ENCODE assay signal across 8 mouse cellular contexts in genomic region chr3:122198966-122199381, GRCm38 (mm10). TPM values are rescaled to one million over a fixed set of nuclear protein-coding genes. Genes with fewer than 3 reads are reported as not detected.
DNase-seq lines count a peak whose midpoint lies in the region; ATAC-seq and TF ChIP-seq lines count a peak whose summit lies in the region.

No protein-coding gene starts in this region.

- no peaks in the 10 kb centered on the region for H3K27me3 ChIP-seq in forebrain, embryonic 13.5 days
- no peaks in the 10 kb centered on the region for H3K27me3 ChIP-seq in forebrain, embryonic 11.5 days (ENCODE audit: control insufficient read depth, insufficient read depth, low read length)
- H3K27me3 ChIP-seq in intestine, postnatal 0 days (replicated peaks; ENCODE audit: control insufficient read depth, insufficient read depth, low read length): no peaks in the 10 kb centered on the region

- 73% methylated on average over 8 of the region's 8 CpGs for WGBS in forebrain, embryonic 13.5 days
- WGBS in forebrain, embryonic 11.5 days: 88% methylated on average over 8 of the region's 8 CpGs
- WGBS in intestine, postnatal 0 days: 13% methylated on average over 8 of the region's 8 CpGs
- WGBS in lung, adult 2 months: 10% methylated on average over 8 of the region's 8 CpGs

- H3K9me3 ChIP-seq in forebrain, embryonic 13.5 days (replicated peaks): no peaks in the 10 kb centered on the region
- H3K9me3 ChIP-seq in forebrain, embryonic 11.5 days (ENCODE audit: control insufficient read depth, low read length): no peaks in the 10 kb centered on the region
- no peaks in the 10 kb centered on the region for H3K9me3 ChIP-seq in intestine, postnatal 0 days (ENCODE audit: control insufficient read depth)

- no peaks in the 10 kb centered on the region for H3K36me3 ChIP-seq in forebrain, embryonic 13.5 days (ENCODE audit: poor library complexity, severe bottlenecking)
- no peaks in the 10 kb centered on the region for H3K36me3 ChIP-seq in forebrain, embryonic 11.5 days (ENCODE audit: control insufficient read depth, insufficient read depth, low read length)
- no peaks in the 10 kb centered on the region for H3K36me3 ChIP-seq in intestine, postnatal 0 days (ENCODE audit: control insufficient read depth, insufficient read depth)

- no peak overlapping the region for H3K27ac ChIP-seq in forebrain, embryonic 13.5 days
- no peak overlapping the region for H3K27ac ChIP-seq in forebrain, embryonic 11.5 days (ENCODE audit: low read depth, low read length)
- H3K27ac ChIP-seq in intestine, postnatal 0 days (ENCODE audit: low read depth, low read length): peak overlapping the region; percentile 68

- no peak for DNase-seq in forebrain, embryonic 11.5 days (ENCODE audit: low spot score)
- DNase-seq in MN1 (ENCODE audit: low spot score): peak; percentile 32
- peak; percentile 55 for DNase-seq in lung, adult 2 months
- no peak for DNase-seq in thymus, postnatal 0 days (ENCODE audit: low spot score)
- DNase-seq in spleen, adult 12 weeks (ENCODE audit: low spot score): no peak
- DNase-seq in gastrocnemius, postnatal 25 days: no peak

- H3K9ac ChIP-seq in forebrain, embryonic 13.5 days: no peak overlapping the region
- H3K9ac ChIP-seq in forebrain, embryonic 11.5 days (ENCODE audit: low read length): no peak overlapping the region
- H3K9ac ChIP-seq in intestine, postnatal 0 days (ENCODE audit: low read depth, low read length): no peak overlapping the region

- H3K4me3 ChIP-seq in forebrain, embryonic 13.5 days: no peak overlapping the region
- H3K4me3 ChIP-seq in forebrain, embryonic 11.5 days (ENCODE audit: low read depth, low read length): no peak overlapping the region
- no peak overlapping the region for H3K4me3 ChIP-seq in intestine, postnatal 0 days (ENCODE audit: low read depth, low read length)
- H3K4me3 ChIP-seq in lung, adult 2 months (replicated peaks; ENCODE audit: extremely low read depth, low read depth, low read length): no peak overlapping the region

- H3K4me2 ChIP-seq in forebrain, embryonic 13.5 days: no peak overlapping the region
- no peak overlapping the region for H3K4me2 ChIP-seq in forebrain, embryonic 11.5 days (ENCODE audit: low read depth, low read length, severe bottlenecking)
- H3K4me2 ChIP-seq in intestine, postnatal 0 days (replicated peaks; ENCODE audit: low read depth): peak overlapping the region; percentile 30; the same call in 1 of the 2 replicates

- no peak for TF ChIP-seq CTCF in intestine, postnatal 0 days (IDR thresholded peaks at IDR 0.05; ENCODE audit: low read depth)
- no peak for TF ChIP-seq CTCF in lung, adult 2 months (IDR thresholded peaks at IDR 0.05; ENCODE audit: insufficient read depth, low read length)

- H3K4me1 ChIP-seq in forebrain, embryonic 13.5 days: peaks cover 11% of the 10 kb centered on the region
- H3K4me1 ChIP-seq in forebrain, embryonic 11.5 days (replicated peaks; ENCODE audit: control insufficient read depth, insufficient read depth, low read length): 0 out of 2 replicates have a peak, but pooled peaks cover 4% of the 10 kb centered on the region
- H3K4me1 ChIP-seq in intestine, postnatal 0 days (replicated peaks; ENCODE audit: control insufficient read depth, insufficient read depth, low read length): peaks cover 10% of the 10 kb centered on the region; the same call in 1 of the 2 replicates
- H3K4me1 ChIP-seq in lung, adult 2 months (ENCODE audit: control insufficient read depth, insufficient read depth, low read length): no peaks in the 10 kb centered on the region; the same call in 1 of the 2 replicates

- TF ChIP-seq POLR2A in lung, adult 2 months (IDR thresholded peaks at IDR 0.05; ENCODE audit: borderline replicate concordance, extremely low read depth, low read depth, low read length): no peak

- ATAC-seq in forebrain, embryonic 13.5 days: peak; percentile 45; the same call in 1 of the 2 replicates
- no peak for ATAC-seq in forebrain, embryonic 11.5 days (replicated peaks; ENCODE audit: low FRiP score)
- ATAC-seq in intestine, postnatal 0 days: peak; percentile 91

RNA-seq across cellular contexts. Expression of gene Gclm, which starts 46.4 kb away (rescaled TPM):
- polyA plus RNA-seq in forebrain, embryonic 13.5 days (2015; fragmentation: Nextera tagmentation; extraction: Ambion mirVana): 48.0 and 51.2 TPM in 2 replicates
- 64.6 and 72.1 TPM in 2 replicates for polyA plus RNA-seq in forebrain, embryonic 11.5 days (2014; fragmentation: Nextera tagmentation; extraction: Ambion mirVana)
- 382 and 400 TPM in 2 replicates for polyA plus RNA-seq in intestine, postnatal 0 days (2015; fragmentation: Nextera tagmentation; extraction: Ambion mirVana)
- 43.6 and 63.2 TPM in 2 replicates for polyA plus RNA-seq in lung, adult 2 months (2012; rRNA removed)
- polyA plus RNA-seq in thymus, postnatal 0 days (2015; fragmentation: Nextera tagmentation; extraction: Ambion mirVana): 53.6 and 63.7 TPM in 2 replicates
- 10 to 100 TPM; 21.3 to 21.7 TPM for total RNA-seq in gastrocnemius, postnatal 25 days (2021)

Comparison
In these comparisons a context has a peak if more than half of its experiments do, and no peak if none do; other contexts are left out.
1. DNase-seq: peak in MN1 (single experiment) and lung, adult 2 months (single experiment); none in forebrain, embryonic 11.5 days (single experiment), thymus, postnatal 0 days (single experiment), spleen, adult 12 weeks (single experiment) and gastrocnemius, postnatal 25 days (single experiment).